Mouse (Mus musculus) mouse trophoblast stem cell (cell line): ENCODE measurements around the gene Hdac9.
"Not testable (repeated sequence)": the region's sequence is repeated elsewhere in the genome, so short reads cannot be mapped to it uniquely, and the experiment has no call there.

Experiments
- in situ Hi-C, 2 experiments: fragments of 300-500 bp; cut with MseI, MboI; formaldehyde crosslinking; loops; 2 replicates in 1 of 2; 3 replicates in 1 of 2; pipeline ENCODE4 v1.15.1; 2025

Hdac9 gene

DNA sequence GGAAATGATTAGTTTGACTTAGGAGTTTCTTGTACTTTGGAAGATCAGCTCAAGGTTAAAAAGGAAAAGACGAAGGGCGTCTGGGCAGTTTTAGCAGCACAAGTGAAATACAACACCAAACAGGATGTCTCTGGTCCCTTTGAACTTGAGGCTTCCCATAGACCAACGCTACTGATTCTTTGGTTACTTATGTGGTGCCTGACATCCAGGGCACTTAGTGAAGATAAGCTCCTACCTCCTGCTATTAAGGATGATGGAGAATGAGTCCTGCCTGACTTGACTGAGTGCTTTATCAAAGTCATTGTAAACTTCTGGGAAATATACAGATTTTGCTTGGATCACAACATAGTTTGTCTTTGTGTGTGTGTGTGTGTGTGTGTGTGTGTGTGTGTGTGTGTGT is 765.6 kb downstream of the Hdac9 start:
- in situ Hi-C loops = no loop called here

DNA sequence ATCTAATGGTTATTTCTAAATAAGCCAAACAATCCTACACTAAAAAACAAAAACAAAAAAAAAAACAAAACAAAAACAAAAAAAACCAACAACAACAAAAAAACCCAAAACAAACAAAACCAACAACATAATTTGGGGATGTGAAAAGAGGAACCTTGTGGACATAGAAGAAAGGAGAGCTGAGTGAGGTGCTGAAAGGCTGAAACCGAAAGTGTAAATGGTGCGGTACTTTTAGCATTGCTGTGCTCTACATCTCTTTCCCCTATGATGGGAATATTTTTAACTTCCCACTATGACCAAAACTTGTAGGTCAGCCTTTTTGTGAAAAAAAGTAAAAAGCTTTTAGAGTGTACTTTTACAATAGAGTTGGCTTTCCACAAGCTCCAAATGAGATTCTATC is 774.2 kb downstream of the Hdac9 start:
- in situ Hi-C loops = no loop called here

DNA sequence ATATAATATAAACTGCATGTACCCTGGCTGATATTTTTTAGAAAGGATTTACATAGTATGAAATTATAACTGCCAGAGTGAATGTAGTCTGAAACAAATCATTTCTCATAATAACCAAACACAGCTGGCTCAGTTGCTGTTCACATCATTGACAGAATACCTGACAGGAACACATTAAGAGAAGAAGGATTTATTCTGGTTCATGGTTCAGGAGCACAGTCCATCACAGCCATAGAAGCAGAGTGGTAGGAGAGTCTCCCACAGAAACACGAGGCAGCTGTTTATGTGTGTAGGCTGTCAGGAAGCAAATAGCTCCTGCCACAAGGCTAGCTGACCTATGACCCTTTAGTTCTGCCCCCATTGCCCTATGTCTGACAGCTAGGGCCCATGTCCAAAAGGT is 803.6 kb downstream of the Hdac9 start:
- in situ Hi-C loops = no loop called here

DNA sequence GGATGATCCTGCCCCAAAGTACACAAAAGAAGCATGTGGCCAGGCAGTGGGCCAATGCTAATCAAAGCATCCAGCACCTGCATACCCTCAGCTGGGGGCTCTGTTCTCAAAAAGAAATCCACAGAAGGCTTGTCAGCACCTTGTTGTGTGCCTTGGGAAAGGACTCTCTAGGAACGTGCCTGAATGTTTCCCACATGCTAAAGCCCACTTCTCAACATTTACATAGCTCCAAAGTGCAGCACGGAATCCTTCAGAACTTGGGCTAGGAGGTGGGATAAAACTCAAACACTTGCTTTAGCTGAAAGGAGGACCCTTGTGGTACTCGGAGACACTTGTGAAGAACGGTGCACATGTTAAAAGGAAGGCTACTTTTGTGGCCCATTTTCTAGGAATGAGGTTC is 823.9 kb downstream of the Hdac9 start:
- in situ Hi-C loops = no loop called here

DNA sequence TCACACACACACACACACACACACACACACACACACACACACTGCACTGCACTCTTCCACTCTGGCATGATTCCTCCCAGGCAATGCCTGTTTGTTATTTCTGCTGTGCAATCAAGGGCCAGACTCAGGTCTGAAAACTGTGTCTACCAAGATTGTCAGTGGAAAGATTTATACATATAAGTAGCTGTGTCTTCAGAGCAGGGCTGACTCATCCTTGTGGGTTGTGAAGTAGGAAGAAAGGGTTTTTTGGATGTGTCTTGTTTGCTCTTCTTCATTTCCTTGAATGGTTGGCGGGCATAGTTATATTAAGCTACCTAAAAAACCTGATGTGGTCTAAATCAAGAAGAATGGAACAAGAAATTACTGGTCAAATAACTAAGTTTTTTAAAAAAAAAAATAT is 825.0 kb downstream of the Hdac9 start:
- in situ Hi-C loops = no loop called here

DNA sequence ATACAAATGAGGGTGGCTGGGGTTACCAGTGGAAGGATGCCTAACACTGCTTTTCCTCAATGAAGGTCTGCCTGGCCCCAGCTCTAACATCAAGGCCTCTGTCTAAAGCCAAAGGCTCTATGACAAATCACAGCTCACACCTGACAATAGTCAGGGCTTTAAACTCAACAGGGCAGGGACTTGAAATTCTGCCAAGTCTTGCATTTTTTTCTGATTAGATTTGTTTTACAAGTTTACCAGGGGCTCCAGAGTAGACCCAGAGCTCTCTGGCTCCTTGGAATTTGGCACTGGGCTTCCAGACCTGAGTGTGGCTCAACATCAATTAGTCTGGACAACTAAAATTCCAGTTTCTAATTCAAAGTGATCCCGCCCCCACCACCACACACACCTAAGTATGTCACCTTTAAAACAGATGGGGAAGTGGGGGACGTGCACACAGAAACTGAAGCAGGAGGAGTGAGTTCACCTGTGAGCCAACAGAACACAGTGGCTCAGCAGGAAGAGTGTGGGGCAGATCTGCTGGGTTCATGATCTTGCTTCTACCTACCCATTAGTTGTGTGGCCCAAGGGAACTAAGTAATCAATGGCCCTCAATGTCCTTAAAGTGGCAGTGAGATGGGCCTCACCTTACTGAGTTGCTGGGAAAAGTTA is 829.5 kb downstream of the Hdac9 start:
- in situ Hi-C loops = no loop called here

DNA sequence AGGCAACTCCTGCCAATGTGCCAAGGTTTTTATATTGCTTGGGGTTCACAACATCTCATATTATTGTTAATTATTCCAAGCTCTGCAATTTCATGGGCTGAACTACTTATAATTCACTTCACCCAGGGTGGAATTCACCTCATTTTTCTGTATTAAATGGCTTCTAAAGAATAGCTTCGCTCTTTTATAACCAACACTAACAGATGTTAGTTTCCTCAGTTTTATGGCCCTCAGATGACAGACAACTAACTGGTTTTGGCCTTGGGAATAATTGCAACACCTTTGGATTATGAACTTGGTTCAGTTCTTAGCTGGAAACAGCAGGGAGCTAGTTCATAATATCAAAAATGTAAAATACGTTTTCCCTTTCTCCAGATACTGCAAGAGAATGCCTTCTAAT is 839.9 kb downstream of the Hdac9 start:
- in situ Hi-C loops = no loop called here

DNA sequence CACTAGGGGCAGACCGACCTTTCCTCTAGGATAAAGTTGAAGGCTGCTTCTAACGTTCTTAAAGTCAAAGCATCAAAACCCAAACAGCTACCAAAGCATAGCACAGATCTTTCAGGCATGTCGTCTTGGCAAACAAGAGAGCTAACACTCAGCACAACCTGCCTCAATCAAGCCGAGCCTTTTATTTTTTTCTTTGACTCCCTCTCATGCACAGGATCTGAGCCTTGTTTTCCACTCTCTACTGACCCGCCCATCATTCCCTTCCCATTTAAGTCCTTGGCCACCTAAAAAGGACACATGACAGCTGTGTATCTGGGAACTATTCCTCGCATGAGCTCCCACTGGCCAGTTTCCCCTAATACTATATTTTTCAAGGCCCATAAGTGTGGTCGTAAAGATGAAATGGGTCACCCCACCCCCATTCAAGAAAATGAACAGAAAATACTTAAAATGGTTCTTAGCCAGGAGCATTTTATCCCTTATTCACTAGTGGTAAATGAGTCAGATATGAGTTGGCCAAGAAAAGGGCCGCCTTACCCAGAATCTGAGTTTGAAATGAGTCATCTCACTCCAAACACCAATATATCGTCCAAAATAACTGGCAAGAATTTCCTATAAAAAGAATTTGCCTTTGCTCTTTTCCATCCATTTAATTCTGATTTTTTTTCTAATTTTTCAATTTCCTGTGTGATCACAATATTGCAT is 840.9 kb downstream of the Hdac9 start:
- in situ Hi-C loops = no loop called here

DNA sequence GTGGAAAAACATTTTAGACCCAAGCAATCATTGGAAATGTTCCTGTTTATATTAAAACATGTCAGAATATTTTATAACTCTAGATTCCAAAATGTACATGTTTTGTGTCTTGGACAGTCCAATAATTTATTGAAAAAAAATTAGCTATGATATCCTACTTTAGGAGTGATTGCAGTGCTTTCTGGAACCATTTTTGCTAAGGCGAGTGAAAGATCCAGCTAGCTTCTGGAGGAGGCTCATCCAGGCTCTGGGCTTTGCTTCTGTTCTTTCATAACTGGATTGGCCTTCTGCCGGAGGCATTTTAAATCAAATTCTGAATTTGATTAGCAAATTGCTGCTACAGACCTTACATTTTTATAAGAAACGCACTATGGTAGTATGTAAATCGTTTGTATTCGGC is 864.4 kb downstream of the Hdac9 start:
- in situ Hi-C loops = no loop called here

DNA sequence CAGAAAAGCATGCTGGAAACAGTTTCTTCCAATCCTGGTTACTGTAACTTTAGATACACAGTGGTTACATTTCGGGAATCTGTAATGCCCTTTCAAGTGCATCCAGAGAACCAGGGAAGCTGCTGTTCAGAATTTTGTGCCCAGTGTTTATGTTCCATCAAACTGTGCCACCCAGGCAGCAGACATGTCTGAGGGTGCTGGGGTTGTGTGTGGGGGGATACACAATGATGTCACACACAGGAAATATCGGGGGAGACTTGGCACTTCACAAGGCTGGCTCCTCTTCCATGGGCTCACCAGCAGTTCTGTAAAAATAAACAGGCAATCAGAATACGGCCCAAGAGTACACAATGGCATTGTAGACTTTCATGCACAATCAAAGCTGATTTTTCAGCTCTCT is 864.9 kb downstream of the Hdac9 start:
- in situ Hi-C loops = no loop called here

DNA sequence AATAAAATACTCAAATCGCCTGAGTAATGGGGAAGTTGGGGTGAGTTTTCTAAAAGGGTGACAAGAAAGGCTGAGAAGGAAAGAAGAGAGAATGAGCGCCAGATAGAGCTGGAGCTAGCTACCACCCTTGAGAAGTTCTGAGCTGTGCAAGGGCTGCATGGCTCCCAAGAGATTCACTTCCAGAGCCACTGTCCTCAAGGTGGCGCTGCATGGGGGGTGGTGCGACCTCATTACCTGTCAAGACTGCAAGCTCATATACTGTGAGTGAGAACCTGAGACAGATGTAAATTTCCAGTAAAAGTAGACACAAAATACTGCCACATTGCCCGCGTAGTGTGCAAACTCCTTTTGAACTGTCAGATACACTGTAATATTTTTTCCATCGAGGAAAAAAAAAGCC is 865.8 kb downstream of the Hdac9 start:
- in situ Hi-C loops = no loop called here

DNA sequence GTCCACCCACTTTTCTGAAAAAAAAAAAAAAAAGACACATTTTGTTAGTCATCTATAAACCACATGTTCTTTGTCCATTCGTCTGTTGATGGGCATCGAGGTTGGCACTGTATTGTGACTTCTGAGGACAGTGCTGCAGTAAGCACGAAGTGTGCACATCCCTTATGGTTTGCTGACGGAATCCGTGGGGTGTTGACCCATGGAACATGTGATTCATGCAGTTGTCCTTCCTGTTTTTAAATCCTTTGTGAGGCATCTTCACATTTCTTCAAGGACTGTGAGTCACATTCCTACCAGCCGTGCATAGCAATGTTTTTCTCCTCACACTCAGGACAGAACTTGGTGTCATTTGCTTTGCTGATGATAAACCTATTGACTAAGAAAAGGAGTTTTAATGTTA is 875.9 kb downstream of the Hdac9 start:
- in situ Hi-C loops = no loop called here

DNA sequence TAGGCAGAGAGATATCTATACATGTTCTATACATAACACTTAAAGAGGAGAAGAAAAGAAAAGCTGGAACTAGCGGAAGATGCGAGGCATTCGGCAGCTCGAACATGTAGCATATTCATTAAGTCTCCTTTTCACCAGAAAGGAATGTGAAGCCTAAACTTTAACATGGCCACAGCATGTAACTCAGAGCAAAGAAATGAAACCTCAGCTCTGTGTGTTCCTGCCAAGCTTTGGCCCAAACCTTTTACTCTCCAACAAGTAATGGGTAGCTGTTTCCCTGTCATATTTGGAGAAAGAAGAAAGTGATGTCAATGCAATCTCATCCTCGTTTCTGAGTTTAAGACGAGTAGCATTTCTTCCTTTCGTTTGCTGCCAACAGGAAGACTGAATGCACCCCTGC is 876.8 kb downstream of the Hdac9 start:
- in situ Hi-C loops = no loop called here

DNA sequence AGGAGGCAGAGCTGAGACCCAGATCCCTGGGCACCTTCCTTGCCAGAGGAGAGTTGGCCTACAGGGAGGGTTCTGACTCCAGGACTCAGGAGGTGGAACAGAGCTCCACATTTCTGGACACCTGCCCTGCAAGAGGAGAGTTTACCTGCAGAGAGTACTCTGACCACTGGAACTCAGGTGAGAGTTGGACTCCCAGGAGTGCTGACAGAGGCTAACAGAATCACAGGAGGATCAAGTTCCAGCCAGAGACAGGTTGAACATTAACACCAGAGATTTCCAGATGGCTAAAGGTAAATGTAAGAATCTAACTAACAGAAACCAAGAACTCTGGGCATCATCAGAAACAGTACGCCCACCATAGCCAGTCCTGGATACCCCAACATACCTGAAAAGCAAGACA is 907.1 kb downstream of the Hdac9 start:
- in situ Hi-C loops = not testable (repeated sequence)
